Mouse (Mus musculus): ENCODE measurements at regions not wholly inside any gene's neighbourhood (a gene's known extent, or its start where the extent isn't known, plus 50 kb on each side); places are given as distances from the start of the nearest gene placed in this dataset.
A peak's percentile ranks its signal among the peaks of the same experiment; 100 is the strongest.

DNA sequence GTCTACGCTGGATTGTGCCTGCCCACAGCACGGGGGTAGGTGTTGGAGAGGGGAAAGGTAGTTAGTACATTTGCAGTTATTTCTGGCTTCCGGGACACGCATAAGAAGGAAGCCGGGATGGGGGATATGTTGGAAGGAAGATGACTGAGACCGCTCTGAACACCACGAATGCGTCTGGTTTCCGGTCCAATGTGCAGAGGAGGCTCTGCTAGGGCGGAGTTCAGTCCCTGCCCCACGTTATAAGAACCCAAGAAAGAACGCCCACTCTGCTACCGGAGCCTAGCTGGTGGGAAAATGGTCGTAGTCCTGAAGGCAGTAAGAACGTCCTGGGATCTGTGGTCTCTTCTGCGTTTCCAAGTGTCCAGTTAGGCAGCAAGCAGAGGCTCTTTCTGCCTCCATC, 104.1 kb downstream of the Sox9 start:
- DNase-seq (ENCODE audit: low spot score in 2 of 2) = no peak

DNA sequence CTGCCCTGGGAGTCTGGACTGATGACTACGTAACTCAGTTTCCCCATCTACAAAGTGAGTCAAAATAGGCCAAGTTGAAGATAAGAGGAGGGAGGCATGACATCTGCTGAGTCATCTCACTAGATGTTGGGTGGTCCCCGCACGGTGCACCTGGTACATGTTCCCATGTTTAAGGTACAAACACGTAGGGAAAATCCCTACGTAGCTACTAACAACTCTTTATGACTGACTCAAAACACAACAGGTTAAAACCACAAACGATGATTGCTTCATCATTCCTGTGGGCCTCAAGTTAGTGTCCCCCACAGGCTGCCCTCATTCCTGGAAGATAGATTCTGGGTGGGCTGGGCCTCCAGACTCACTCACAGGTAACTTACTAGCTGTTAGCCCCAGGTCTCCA, 107.7 kb downstream of the Sox9 start:
- DNase-seq (ENCODE audit: low spot score in 2 of 2) = no peak

DNA sequence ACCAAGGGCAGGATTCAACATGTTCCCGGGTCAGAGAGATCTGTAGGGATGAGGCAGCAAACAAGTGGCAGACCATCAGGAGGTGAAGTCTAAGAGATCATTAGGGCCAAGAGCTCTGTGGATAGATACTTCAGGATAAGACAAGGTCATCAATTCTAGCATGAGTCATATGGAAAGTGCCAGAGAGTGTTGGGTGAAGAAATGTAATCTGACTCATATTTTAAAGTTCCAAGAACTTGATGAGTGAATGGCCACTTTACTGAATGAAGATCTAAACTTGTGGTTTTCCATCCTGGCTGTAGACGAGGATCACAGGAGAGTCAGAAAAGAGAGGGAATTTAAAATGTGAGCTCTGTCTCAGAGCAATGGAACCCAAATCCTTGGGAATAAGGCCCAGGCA, 115.6 kb downstream of the Sox9 start:
- no peak for DNase-seq (ENCODE audit: low spot score in 2 of 2)

DNA sequence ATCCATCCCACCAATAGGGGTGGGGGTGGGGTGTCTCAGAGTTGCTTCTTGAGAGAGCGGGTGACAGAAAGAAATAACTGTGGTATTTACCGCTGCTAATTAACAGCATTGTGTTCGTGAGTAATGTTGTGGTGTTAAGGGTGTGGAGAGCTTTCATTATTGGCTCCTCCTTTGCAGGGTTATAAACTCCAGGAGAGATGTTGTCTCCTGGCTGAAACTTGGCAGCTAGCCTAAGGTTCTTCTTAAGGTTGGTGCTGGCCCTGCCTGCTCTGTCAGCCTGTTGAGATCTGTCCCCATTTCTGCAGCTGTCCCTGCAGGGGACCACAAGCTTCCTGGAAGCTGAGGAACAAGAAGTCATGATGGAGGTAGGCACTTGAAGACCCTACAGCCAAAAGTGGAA, 120.6 kb downstream of the Sox9 start:
- DNase-seq (ENCODE audit: low spot score in 2 of 2) = no peak

DNA sequence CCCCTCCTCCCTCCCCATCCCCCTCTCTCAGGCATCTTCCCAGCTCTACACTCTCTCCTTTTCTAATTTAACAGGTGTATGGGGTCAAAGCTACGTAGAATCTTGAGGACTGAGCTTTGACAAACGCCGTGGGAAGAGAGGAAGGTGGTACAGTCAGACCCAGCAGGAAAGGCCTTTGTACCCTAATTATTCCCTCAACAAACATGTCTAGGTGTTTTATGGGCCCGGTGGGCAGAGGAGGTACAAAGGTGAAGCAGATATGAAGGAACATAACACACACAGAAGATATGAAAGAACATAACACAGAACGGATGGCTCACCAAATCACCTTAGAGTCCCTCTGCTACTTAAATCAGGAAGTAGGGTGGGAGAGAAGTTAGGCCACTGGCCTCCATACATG, 128.3 kb downstream of the Sox9 start:
- no peak for DNase-seq (ENCODE audit: low spot score in 2 of 2)

DNA sequence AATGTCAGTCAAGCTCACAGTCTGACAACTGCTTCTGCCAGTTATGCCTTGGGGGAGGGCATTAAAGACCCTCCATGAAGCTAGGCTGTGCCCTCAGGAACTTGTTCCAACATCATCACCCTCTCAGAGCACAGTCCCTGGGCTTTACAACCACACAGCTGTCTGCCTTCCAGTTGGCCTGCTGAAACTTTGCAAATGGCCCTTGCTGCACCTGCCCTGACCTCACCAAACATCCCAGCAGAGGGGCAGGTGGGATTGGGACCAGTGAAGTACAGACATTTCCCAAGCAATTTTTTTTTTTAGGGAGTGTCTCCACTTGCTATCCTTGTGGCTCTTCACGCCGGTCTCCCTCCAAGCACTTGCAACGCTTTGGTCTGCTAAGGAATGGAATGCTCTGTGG, 130.9 kb downstream of the Sox9 start:
- DNase-seq (ENCODE audit: low spot score in 2 of 2) = no peak

DNA sequence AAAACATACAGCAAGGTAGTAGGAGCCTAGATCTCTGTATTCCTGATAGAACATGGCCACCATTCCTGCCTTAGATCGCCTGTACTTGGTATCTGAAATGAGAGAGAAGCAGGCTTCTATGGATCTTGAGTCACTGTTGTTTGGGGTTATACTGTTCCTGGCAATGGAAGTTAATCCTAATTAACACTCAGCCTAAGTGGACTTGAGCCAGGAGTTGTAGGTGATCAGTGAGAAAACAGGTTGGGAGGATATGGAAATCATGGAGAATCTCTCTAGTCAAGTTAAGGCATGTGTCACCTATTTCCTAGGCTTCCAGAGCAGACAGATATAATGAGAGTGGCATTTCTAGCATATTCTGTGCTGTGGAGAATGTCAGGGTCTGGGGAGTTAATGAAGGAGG, 134.9 kb downstream of the Sox9 start:
- DNase-seq (ENCODE audit: low spot score in 2 of 2) = no peak

DNA sequence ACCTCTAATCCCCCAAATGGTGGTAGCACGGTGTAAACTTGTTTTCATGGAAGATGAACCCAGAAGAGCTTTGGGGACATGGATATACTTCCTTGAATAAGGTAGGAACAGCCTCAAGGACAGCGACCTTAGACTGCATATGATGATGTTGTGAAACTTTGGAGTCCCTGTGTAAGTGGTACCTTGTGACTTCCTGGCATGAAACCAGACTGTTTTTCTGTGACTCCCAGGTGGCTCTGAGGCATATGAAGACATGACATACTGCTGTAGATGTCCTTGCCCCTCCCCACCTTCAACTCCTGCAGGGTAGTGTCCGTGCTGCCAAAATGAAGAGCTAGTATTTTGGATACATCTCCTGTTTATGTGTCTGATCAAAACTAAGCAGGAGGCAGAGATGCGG, 138.1 kb downstream of the Sox9 start:
- DNase-seq (ENCODE audit: low spot score in 2 of 2) = no peak

DNA sequence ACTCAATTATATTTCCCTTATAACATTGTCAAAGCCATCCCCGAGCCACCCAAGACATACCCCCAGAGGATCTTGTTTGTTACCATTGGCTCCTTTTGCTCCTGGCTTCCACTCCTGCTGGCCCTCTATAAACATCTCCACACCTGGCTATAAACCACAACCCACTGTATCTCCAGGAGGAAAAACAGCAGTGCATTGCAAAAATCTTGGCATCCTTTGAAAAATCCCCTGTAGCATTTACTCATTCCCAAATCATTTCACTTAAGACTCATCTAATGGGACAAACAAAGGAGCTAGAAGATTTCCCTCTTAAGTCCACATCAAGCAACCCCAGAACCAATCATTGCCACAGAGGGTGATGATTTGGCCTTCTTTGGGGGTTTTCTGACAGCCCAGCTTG, 142.6 kb downstream of the Sox9 start:
- no peak for DNase-seq (ENCODE audit: low spot score in 2 of 2)

DNA sequence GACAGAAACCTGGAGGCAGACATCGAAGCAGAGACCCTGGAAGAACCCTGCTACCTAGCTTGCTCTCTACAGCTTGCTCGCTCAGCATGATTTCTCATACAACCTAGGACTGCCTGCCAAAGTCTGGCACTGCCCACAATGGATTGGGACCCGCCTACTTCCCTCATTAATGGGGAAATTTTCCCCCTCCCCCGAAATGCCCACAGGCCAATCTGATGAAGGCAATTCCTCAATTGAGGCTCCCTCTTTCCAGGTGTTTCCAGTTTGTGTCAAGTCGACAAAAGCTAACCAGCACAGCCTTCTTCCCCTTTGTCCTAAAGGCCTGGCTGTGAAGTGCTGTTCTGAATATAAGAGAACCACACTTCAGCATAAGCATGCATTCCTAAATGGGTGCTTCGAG, 143.1 kb downstream of the Sox9 start:
- DNase-seq (ENCODE audit: low spot score in 2 of 2) = no peak

DNA sequence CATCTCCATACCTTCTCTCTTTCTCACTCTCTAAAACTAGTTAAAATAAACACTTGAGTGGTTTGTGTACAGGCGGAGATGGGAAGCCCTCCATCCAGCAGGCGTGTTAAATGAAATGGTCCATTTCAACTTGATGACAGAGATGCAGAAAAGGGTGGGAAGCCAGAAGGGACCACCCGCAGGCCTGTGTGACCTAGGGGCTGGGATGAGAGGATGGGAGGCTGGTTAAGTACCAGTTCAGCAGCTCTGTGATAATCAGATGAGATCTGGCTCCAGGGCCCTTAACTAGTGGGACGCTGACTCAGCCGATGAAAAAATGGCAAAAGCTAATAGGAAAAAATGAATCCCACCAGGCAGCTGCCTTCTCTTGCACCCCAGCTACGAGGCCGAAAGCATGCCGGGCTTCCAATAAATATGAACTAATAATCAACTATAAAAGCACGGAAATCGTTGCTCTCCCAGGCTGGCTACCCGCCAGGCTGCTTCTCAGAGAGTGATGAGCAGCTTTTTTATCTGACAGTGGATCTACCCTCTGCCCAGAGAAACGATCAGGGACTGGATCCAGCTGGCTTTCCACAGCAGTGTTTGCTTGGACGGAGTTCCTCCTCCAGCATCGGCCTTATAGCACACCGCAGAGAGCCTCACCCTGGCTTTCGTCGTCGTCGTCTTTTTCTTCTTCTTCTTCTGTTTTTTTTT, 144.5 kb downstream of the Sox9 start:
- DNase-seq (ENCODE audit: low spot score in 2 of 2) = peak in 1 of 2 experiments; percentile 27

DNA sequence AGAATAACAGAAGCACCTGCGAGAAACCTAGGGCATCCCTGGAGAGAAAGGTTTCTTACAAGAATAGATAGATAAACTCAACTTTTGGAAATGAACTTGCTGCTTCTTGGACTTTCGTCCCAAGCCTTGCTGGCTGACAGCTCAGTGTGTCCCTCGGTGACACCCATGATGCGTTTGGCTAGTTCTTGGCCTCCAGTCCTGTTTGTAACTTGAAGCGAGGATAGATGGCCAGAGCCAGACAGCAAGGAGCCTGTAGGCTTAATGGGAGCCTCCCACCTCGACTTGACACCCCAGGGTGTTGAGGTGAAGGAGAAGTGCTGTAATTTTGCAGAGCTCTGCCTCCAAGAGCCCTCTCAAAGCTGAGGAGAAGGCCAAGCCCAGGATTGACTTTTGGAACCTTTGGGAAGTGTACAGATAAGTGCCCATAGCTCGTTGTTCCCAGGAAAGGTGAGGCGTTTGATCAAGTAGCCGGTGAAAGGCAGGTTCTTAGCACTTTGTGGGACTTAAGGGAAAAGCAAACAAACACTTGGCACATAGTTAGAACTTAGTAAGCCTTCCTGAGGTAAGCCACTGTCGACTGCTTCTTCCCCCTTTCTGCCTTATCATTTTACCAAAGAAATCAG, 148.3 kb downstream of the Sox9 start:
- DNase-seq (ENCODE audit: low spot score in 2 of 2) = peak in 1 of 2 experiments; percentile 22

DNA sequence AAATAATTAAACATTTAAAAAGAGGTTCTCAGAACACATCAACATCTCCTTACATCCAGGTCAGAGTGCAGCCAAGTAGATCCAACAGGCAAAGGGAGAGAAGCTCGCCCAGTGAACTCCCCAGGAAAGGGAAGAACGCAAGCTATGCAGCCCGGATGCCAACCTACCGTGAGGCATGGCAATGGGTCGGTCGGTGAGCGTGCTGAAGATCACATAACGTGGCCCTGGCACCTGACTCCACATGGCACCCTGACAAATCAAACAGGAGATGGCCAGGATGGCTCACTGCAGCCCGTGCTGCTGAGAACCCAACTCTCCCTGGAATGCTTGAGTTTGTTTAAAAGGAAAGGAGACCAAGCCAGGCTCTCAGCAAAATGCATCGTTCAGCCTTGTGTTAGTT, 156.0 kb downstream of the Sox9 start:
- no peak for DNase-seq (ENCODE audit: low spot score in 2 of 2)

DNA sequence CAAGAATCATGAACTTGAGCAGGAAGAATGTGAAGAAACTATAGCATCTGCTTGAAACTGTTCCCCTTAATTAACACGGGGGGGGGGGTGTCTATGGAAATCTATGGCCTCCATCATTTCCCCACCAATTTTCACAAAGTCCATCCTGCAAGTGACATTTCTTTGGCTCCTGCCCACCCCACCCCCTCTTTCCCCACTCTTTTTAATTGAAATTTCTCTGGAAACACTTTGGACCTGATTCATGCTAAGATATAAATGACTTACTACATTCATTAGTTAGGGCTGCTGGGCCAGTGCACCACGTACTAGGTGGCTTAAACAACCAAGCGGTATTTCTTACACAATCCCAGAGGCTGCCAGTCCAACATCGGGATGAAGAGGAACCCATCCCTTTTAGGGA, 169.4 kb downstream of the Sox9 start:
- no peak for DNase-seq (ENCODE audit: low spot score in 2 of 2)

DNA sequence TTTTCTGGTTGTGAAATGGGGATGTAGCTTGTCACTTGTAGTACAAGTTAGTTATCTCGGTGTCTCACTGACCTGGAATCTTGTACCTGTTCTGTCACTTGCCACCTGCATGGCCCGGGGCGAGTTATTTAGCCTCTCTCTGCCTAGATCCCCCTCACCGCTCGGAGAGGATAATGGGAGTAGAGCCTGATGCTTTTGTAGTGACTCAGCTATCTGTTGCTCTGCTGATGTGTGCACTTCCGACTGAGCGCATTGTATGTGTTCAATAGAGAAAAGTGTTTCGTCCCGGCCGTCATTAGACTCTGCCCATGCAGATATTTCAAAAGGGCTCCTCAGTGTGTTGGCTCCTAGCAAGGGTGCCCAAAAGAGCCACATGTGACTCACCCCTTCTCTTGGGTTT, 170.3 kb downstream of the Sox9 start:
- no peak for DNase-seq (ENCODE audit: low spot score in 2 of 2)

DNA sequence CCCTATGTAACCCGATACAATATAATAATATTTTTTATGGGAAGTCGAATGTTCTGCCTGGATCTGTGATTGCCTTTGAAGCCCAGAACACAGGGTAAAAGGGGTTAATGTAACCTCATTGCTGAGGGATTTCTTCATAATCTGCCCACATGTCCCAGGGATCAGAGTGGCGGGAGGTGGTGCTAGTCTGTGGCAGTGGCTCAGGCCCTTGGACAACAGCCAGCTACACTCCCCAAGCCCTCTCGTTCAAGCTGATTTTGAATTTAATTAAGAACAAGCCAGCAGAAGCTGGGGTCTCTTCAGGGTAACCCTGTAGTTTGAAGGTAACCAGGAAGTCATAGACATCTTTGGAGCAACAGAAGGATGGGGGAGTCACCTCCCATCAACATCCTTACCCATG, 171.5 kb downstream of the Sox9 start:
- no peak for DNase-seq (ENCODE audit: low spot score in 2 of 2)

DNA sequence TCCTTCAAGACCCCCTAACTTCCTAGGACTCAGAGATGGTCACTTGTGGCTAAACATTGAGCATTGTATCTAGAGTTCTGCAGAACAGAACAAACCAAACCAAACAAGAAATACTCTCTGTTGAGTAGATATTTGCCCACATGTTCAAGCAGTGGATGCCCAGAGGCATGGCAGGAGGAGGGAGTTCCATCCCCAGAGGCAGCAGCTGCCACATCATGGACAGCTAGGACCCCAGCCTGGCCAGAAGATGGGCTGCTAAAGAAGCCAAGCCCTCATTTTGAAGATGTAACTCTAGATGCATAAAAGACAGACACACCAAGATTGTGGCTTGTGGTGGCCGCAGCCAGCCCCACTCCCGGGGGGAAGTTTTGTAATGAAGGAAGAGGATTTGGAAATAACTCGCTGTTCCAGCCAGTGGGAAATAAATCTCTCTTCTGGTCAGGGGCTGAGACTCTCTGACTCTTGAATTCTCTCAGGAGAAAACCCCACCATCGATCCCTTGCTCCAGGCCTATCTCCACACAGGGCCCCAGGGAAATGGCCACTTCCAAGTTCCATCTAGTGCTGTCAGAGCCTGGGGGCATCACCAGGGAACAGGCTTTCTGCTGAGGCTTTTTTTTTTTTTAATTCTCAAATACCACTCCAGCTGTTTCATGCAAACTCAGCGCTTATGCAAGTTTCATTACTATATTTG, 174.9 kb downstream of the Sox9 start:
- no peak for DNase-seq (ENCODE audit: low spot score in 2 of 2)

DNA sequence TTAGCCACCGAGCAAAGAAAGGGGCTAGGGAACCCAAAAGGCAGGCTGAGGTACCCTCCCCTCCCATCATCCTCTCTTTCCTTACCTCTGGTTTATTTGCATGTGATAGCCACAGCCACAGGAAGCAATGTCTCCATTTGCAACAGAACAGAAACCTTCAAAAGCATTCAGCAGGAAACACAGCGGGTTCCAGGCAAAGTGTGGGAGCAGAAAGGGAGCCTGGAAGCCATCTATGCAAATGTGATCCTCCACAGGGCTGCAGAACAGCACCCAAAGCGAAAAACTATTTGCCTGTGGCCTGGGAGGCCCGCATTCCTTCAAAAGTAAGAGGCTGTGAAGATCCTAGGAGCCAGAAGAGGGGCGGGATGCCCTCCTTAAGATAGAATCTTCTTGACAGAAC, 177.6 kb downstream of the Sox9 start:
- no peak for DNase-seq (ENCODE audit: low spot score in 2 of 2)

DNA sequence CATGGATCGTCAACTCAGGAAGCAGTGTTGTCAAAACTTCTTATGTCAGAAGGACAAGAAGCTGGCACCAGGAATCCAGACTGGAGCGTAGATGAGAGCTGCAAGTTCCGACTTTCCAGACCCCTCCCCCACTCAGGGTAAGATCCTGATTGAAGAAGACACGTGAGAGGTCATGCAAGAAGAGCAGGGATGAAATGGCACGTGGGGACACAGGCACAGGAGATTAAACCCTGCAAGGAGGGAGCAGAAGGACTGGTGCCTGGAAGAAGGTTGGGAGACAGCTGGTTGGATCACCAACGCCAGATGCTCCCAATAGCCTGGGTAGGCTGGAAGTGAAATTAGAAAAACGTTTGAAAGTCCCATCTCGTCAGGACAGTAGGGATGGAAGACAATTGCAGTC, 191.3 kb downstream of the Sox9 start:
- DNase-seq (ENCODE audit: low spot score in 2 of 2) = no peak

DNA sequence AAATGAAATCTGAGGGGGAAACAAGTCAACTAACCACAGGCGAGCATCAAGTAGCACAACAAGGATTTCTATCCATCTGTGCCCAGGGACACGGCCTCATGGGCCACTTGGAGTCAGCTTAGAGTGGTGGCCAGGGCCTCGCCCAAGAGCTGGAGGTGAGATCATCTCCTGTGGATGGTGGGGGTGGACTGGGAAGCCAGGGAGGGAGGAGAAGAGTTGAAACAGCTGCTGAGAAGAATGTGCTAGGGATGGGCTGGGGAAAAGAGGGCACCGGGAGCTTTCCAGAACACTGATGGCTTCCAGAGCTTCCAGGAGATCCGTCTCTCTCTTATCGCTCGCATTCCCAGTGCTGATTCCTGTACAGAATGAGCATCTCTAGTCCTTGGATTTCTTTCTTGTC, 192.9 kb downstream of the Sox9 start:
- peak in 1 of 2 experiments; percentile 15 for DNase-seq (ENCODE audit: low spot score in 2 of 2)

DNA sequence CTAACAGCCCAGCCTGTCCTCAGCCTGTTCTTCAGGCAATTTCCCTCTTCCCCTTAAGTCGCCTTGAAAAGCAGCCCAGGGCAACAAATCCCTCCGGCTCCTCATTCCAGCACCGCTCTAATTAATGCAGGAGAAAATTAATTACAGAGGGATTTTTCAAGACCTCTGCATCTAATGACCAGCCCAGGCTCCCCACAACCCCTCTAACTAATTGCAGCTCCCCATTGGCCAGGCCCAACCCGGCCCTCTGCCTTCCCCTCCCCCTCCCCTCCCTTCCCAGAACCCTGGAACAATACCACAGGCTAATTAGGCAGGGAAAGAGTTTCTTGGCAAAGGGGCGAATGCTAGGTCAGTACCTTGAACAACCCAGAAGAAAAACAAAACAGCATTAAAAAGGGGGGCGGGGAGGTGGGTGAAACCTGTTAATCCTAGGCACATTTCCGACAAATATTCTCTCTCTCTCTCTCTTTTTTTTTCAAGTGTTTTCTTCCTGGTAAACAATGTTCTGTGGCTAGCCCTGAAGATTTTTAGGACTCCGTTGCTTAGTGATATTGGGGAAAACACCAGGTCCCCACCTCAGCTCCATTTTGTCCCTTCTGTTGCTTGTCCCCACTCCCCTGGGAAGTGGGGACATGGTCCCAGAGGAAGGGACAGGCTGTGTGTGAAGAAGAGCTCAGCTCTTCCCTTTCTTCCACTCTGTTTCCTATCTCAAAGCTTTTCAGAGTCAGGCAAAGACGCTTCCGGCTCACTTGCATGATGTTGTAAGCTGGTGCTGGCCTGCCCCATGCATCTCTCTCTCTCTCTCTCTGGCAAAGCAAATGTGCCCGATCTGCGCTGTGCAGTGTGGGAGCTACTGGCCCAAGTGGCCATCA, 195.1 kb downstream of the Sox9 start:
- no peak for DNase-seq (ENCODE audit: low spot score in 2 of 2)

DNA sequence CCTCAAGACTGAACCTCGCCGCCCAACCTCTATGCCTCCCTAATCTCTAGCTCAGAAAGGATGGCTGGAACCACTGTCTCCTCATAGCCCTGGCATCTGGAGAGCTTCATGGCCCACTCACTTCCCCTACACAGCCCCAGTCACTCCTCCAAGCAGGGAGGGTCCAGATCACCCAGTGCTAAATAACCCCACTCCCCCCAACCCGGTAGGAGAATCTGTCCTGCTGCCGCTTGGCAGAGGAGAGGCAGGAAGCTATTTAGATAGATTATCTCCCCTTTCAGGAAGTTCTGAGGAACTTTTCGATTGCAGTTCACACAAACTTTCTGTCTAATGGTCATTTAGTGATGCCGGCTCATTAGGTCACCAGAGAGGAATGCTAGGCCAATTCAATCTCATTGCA, 196.9 kb downstream of the Sox9 start:
- DNase-seq (ENCODE audit: low spot score in 2 of 2) = no peak
